Mouse (Mus musculus) thymus, postnatal 14 days (tissue): ENCODE measurements at regions not wholly inside any gene's neighbourhood (a gene's known extent, or its start where the extent isn't known, plus 50 kb on each side); places are given as distances from the start of the nearest gene placed in this dataset.

Experiments
- DNase-seq: peaks from one replicate; pipeline ENCODE4 v3.0.0; 2021

DNA sequence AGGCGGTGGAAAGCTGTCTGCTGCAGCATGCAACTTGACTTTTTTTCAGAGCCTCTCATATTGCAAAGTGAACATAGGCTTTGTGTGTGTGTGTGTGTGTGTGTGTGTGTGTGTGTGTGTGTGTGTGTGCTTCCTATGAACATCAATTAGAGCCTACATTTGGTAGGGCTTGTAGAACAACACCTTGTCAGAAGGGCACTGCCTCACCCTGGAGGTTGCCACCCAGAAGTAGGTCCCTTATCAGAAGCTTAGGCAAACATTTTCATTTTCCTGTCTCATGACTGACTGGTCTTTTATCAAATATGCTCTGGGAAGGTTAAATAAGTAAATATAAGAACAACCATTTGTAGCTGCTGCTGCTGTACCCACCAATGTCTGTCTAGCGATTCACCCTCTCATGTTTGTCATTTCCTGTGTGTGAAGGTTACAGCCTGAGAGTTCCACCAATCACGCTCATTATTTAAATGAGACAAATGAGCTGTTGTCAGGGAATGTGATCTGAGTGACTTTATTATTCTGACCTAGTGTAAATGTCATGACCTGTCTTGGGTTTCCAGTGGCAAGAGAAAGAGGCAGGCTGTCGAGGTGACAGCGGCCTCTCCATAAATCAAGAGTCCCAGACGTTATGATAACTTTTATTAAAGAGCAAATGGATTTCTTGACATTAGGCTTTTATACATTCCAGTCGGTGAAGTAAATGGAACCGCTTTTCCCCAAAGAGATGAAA is 310.1 kb downstream of the Irx1 start:
- no peak for DNase-seq

DNA sequence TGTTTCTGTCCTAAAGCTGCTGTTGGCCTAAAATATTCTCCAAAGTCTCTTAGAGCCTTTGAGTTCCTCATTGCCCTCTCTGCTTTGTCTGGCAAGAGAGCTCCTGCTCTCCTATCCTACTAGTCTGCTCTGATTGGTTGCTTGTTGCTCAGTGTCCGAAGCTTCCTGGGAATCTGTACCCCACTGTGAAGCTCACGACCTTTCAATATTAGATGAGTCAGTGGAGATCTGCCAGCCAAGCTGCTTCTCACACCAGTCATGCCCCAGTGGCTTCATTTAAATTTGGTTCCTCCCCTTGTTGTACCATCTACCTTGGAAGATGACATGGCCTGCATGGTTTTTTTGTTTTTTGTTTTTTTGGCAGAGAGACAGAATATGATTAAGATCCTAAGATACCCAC is 313.6 kb downstream of the Irx1 start:
- no peak for DNase-seq

DNA sequence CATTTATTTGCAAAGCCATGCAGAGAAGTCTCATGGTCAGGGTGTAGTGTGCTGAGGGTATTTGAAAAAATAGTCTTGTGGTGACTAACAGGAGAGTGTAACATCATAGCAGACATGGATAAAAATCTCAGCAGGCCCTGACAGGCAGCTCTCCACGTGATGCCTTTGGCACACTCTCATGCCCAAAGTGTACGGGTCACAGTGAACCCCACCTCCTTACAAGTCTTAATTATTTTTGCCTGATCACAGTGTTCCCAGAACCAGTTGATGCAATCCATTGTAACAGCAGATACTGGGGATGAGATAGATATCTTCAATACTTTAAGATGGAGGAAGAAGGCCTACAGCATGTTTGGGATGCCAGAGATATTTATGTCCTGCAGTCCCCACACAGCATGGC is 314.5 kb downstream of the Irx1 start:
- DNase-seq: no peak

DNA sequence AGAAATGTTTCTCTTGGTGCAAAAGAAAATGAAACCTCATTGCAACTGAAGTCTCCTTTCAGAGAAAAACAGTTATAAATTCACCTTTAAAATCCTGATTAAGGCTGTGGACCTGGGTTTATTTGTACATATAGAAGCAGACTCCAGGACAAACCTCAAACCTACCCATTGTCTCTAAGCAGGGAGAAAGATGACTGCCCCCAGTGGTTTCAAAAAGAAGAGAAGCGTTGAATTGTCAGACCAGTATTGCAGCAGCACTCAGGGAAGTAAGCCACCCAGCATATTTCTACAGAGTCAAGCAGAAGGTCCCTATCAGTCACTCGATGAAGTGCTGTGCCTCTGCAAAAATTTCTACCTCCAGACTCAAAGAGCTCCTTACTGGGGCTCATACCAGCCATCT is 332.1 kb downstream of the Irx1 start:
- no peak for DNase-seq

DNA sequence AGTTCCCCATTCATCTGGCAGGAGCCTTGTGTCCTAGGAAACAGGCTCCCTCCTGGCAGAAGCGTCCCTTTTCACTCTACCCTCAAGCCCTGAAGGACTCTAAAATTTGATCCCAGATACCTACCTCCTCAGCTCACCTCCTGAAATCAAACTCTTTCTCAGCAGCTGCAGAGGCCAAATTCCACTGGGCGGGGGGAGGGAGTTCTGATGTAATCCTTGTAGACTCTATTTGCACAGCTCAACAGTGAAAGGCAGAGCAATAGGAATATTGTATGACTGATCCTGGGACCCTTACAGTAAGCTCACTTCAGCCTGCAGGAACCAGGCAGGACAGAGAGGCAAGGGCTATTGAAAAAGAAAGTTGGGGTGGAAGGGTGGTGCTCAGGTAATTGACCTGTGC is 346.3 kb downstream of the Irx1 start:
- no peak for DNase-seq

DNA sequence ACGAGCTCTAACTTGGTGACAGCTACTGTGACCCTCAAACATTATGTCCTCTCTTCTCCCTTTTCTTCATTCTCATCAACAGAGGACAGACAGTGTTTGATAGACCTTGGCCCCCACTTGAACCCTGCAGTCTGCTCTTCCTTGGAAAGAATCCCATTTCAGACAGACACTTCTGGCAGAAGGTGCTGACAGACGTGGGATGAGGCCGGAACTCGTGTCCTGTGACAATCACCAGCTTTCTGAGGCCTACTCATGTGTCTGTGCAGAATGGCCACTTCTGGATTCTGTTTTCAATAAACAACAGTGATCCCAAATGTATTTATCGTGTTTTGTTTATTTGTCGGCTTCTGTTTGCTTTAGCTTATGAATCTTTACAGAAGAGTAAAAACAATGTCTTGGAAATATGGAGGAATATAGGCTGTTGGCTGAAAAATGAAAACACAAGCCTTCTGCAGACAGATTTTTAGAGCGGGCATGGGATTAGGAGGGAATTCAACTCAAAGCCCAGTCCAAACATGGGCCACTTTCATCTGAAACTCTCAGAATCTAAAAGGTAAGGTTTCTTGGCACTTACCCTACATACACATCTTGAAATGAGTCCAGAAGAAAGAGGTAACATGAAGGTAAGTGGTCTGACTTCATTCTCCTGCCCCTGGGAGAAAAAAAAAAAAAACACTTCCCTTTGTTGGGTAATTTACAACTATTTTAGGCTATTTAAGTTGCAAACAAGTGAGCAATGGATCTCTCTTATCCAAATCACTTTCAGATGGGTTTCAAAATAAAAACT is 350.9 kb downstream of the Irx1 start:
- DNase-seq: no peak

DNA sequence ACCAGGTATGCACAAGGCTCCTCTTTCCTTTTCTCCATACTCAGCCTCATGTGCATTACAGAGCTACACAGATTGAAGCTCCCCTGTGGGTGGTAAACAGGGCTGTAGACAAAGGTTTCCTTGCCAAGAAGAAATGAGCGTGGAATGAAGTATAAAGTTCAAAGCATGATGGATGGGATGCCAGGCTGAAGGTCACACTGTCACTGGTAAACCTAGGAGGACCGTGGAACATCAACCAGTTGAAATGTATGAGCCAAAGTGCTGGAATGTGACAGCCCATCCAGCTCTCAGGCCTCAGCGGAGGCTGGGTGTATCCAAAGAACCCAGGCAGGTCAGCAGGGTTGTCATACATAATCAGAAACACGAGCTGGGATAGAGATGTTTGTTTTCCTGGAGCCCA is 381.0 kb downstream of the Irx1 start:
- no peak for DNase-seq

DNA sequence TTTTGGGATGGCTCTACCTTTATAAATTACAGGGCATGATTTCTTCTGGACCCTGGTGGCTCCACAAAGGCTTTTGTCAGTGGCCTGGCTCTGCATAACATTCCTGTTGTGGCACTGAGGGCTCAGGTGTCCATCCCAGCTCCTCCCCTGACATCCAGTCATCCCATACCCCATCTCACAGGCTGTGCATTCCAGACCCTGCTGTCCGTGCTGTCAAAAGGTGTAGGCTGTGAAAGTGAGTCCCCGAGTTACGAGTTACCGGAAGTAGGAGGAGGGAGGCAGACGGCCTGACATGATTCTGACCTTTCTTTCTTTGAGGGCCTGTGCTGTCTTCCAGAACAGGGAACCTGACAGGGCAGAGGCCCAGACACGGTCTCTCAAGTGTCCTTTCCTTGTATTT is 397.6 kb downstream of the Irx1 start:
- no peak for DNase-seq

DNA sequence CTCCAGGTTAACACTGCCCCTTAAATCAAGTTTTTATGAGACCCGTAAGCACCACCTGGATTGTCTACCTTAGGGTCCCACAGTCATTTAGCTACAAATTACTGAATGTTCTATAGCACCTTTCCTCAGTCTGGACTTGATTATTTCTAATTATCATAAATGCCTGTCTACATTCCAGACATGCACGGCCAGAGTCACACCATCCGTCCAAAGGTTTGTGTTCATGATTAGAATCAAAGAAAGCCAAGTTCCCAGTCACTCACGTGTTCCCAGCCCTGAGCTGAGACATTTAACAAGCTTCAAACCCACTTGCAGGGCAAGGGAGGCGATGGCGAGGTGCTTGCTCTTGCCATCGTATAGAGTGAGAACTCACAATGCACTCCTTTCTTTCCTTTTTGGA is 398.1 kb downstream of the Irx1 start:
- no peak for DNase-seq

DNA sequence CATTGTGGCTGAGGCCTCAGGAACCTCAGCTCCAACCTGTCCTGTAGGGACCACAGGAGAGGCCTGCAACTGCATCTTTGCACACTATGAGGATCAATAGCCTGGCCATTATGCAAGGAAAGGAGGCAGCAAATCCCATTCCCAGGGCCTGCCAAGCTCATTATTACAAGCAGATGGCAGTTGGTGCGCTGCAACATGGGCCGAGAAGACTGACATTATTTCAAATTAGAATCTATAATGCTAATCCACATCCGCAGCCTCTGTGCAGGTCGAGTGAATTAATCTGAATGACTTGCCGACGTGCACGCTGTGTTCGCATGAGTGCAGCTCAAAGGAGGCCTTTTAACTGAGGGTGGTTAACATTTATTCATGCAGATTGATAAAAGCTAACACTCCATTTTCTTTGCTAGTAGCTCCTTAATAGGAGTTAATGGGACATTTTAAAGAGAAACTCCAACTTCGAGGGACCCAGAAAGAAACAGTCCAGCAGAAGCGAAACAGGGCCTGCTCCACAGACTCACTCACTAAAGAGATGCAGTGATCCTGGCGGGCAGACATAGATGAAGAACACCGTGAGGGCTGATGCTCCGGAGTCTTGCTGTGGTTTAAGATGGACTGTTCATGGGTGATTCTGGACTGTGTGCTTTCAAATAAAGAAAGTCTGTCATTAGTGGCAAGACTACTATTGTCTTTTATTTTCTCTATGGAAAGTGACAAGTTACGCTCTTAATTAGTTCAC is 404.9 kb downstream of the Irx1 start:
- DNase-seq: no peak

DNA sequence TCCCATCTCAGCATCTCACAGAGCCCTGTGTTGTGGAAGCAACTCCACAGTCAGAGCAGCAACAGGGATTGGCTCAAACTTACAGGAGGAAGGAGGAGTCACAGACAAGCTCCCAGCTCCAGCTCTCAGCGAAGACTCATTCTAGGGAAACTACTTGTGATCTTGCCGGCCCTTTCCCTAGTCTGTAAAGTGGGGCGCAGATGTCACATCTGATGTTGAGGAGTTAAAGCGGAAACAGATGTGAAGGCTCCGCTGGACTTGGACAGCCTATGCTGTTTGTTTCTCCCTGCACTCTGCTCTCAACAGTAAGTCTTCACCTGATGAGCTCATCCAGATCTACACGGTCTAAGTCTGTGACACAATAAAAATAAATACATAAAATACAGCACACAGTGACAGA is 408.1 kb downstream of the Irx1 start:
- DNase-seq: no peak

DNA sequence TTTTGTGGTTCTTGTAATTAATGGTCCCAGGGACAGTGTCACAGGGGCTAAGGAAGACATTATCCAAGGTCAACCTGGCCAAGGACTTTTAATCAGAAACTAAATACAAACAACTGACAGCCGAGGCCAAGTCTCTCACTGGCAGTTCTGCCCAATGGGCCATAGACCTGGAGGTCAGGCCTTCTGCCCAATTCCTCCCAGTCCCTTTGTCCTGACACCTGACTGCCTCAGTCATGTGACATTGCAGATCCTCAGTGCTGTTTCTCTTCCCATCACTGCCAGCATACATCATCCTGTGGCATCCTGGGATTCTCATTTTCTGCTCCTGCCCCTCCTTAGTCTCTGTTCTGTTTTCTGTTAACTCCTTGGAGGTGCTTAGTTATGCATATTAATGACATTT is 413.4 kb downstream of the Irx1 start:
- DNase-seq: no peak

DNA sequence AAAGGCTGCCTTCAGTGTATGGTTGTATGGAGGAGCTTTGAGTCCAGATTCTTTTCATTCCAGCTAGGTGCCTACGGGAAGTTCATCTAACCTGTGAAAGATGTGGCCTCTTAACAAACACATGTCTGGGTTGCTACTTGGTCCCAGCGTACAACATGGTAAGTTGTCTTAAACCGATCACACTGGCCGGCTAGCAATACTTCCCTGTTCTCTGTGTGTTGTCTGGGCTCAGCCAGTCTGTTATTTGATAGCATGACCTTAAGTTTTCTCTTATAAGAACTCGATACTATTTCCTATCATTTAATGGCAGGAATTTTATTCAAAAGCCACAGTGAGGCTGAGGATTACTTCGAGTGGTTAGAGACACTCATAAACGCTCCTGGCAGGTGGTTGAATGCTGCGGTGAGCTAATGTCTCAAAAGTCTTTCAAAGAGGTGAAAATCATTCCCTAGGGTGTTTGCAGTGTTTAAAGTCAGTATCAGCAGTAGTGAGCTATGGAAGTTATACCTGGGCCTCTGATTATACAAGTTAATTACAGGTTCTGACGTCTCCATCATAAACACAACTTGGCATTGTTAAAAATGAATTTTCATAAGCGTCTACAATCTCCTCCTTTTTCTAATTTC is 414.2 kb downstream of the Irx1 start:
- DNase-seq: no peak

DNA sequence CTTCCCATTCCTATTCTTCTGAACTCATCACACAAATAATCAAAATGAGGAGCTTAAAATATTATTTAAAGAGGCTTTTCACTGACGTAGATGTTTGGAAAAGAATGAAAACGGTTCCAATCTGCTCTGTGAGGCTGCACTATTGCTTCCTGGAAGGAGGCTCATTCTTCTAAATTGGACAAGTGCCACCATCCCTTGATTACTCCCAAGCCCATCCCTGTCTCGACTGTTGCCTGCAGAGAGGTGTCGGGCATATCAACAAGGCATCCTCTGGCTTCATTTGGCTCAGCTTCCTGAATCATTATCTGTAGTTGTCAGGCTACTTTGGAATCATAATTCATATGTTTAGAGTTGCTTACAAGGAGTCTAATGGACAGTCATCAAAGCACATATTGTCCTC is 425.3 kb downstream of the Irx1 start:
- DNase-seq: no peak

DNA sequence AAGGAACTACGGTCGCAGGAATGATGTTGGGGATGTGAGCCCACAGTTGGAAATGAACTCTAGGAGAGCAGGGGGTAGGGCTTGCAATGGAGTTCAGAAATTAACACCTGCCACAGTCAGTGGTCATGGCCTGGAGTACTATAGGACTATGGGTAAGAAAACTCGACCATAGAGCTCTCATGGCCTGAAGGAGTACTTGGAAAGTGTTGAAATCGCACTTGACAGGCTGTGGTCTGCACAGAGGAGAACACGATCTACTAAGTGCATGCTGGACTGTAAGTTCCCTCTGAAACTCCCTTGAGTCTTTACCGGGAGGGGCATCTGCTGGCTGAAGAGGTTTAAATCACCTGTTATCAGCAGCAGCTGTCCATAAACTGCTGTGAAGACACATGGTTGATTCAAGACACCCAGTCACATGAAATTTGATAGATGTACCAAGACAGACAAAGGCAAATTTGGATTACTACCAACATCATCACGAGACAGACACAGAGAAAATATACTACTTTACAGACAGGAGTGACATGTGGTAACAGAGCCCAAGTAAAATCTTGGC is 430.6 kb downstream of the Irx1 start:
- no peak for DNase-seq

DNA sequence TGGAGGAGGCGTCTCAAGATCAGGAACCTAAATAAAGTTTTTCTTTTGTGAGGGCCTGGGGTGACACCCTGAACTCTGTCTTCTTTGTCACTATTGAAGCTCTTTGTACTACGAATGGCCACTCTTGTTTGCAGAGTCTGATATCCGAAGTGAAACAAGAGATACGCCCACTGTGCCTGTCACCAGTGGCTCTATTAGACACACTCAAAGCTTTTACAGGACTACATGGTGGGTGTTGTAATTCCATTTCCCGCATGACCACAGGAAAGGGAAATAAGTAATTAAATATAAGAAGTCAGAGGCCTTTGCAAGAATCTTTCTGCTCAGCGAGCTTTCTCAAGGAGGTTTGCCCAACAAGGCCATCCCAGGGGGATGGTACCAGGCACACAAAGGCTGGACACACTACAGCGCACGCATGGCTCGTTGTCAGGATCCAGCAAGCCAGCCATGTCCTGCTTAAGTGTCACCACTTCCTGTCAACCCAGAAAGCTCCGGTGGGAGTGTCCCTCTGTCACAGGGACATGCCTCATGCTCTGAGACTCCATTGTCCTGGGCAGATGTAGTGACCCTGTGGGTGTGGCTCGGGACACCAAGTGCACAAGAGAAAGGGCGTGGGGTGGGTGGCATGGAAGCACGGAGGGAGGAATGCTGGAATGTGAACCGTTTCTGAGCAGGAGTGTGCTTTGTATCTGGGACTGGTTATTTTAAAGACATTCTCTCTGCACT is 434.0 kb downstream of the Irx1 start:
- no peak for DNase-seq

DNA sequence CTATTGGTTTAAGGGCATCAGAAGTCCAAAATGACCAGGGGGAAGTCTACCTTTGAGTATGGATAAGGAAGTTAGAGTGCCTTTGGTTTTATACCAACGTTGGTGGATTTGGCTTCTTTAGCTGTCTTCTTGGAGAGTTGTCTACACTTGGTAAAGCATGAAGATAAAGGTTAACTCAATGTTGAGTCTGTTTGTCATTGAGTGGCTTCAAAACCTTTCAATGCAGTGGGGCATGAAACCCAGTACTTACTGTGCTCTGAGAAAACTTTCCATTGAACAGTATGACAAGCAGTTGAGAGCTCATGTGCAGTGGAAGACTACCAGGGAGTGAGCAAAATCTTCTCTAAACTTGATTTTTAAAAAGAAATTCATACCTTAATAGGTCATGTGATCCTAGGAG is 445.7 kb downstream of the Irx1 start:
- DNase-seq: no peak

DNA sequence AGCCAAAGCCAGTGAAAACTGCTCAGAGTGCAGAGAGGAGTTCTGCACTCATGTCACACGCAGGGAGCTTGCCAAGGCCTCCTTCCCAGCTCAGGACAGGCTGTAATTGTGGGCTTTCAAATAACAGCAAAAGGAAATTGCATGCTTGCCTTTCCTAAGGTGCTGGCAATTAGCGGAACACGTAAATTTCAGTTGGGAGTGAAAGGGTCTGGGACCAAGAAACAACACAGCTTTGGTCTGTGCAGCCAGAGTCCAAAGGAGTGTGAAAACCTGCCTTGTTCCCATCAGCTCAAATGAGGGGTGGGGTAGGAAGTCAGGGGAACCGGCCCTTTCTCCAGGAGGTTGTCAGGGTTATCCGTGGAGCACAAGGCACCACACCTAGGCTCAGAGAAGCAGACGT is 450.3 kb downstream of the Irx1 start:
- DNase-seq: no peak

DNA sequence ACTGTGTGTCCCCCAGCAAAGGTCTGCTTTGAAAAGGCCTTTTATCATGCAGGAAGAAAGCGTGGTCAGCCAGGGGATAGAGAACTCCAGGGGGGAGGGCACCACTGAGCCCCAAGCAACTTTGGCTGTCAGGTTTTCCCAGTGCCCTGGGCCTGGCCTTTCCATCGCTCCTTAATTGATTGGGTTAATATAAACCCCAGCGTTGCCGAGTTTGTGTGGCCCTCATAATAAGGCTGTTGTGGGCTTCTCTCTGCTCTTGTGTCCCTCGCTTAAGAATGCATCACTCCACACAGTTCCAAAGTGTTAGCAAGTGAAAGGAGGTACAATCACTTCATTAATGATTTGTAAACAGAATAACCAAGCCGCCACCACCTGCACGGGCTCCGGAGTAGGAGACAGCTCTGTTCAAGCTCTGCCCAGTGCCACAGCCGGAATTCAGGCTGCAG is 455.5 kb downstream of the Irx1 start:
- no peak for DNase-seq

DNA sequence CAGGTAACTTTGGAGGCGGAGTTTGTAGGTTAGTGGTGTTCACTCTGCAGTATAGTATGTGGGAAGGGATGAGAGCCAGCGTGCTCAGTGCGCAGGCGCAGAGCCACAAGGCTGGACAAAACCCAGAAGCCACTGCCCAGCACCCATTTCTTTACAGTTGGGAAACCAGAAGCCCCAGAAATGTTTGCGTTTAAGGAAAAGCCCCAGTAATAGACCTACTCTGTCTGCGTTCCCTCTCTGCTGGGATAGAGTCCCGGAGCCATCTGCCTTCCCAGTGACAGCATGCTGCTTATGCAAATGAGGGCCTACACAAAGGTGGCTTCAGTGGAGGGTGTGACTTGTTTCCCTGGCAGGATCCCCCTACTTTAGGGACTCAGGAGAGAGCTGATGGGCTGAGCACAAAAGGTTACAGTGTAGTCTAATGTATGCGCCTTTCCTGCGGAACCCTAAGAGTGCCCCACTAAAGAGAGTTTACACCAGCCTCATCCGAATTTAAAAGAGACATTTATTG is 456.0 kb downstream of the Irx1 start:
- no peak for DNase-seq

DNA sequence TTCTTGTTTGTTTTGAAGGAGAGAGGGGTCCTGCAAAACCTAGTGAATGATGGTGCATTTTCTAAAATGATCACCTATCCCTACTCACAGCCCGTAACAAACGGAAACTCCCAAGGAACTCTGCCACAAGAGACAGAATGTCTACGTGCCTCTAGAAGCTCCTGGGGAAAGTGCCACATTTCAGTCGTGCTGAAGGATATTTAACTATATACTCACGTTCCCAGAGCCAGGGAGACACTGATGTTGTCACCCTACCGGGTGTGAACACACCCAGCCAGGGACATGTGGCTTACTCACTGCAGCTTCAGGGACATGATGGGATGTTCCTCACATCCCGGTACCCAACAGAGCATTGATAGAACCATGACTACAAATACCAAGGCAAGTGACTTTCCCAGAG is 456.7 kb downstream of the Irx1 start:
- DNase-seq: no peak

DNA sequence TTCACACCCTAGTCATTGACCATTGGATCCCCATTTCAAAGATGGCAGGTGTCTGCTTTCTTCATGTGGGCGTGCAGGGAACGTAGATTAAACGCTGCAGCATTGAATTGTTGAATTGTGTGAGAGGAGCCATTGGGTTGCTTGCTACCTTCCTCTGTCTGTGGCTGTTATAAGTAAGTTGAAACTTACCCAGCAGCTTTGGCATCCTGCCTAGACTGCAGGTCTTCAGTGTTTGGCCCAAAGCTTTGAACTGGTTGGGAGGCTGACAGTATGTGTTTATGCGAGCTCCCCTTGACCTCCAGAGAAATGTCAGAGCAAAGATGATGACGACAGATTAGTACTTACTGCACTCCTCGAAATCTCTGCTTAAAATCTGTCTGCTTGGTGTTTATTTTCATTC is 473.8 kb downstream of the Irx1 start:
- no peak for DNase-seq
